Mouse (Mus musculus) liver, embryonic 14 days (tissue): ENCODE data around the gene Slx4ip. TPM values are rescaled to one million over a fixed set of nuclear protein-coding genes. Genes with fewer than 3 reads are reported as not detected.

ENCODE experiments used
- polyA plus RNA-seq: library from polyadenylated mRNA; depleted of rRNA; stranded (reverse); fragments of >200 nt; gene quantifications from 2 replicates; pipeline ENCODE4 v1.2.3, GENCODE M21; 2012; rRNA removed

The Slx4ip gene
- polyA plus RNA-seq = 1.3 TPM in 2 replicates

DNA sequence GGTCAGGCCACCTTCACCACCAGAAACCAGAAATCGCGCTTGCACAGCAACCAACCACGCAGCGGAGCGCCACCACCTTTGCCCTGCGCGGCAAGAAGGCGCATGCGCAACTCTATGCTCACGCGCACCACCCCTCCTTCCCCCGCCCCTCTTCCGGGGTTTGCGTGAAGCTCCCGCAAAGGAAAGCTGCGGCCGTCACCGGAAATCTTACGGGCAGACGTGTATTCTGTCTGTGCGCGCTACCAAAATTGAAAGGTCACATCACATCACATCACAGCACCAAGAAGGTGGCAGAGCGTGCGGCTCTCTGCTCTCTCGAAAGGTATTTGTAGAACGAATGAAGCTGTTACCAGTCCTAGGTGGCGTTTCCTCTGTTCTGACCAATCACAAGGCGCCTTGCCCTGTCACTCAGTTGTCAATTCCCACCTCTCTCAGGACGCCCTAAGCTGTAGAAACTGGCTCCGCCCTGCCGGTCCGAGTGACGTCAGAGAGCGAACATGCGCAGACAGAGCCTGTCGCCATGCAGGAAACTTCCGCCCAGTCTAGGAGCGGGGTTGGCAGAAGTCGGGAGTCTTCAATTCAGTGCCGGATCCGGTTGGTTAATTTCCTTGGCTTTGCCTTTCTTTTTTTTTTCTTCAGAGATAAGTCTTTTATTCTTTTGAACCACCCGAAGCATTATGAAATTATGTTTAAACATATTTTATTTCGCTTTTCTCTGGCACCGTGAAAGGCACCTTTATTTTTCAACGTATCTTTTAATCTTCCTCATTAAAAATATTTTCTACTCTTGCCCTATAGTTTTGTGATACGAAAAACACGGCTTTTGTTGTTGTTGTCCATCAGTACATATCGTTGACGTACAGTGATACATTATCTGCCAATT is at the start of gene Slx4ip, which contains the start of the genes AL731706.1 and Mkks:
Gene Slx4ip, plus strand, starts transcription at position 151 of the 883 bp plus-strand sequence.
Gene AL731706.1, minus strand, starts transcription at position 322 of the 883 bp plus-strand sequence.
Gene Mkks, minus strand, starts transcription at position 322 of the 883 bp plus-strand sequence.

DNA sequence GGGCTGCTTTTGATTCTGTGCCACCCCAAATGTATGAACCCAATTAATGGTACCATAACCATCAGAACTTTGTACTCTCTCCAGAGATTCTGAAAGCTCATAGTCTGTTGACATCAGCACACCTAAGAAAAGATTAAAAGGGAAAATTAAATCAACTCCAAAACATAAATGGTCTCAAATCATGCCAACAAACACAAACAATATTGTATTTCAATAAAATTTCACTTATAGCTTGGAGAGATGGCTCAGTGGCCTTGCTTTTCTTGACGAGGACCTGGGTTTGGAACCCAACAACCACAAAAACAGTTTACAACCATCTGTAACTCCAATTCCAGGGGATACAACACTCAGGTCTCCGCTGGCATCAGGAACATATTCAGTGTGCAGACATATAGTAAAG is 5.4 kb upstream of the Slx4ip start, which contains the start of gene AL731706.2:
Gene AL731706.2, minus strand, starts transcription at position 101 of the 400 bp plus-strand sequence.

GRCm38 (mm10) chr2:137116025-137116674 is 225.1 kb downstream of the Slx4ip start, which contains the start of gene Jag1:
Gene Jag1 (minus strand): TSS chr2:137116644.

Other genes with a start within 250 kb of the Slx4ip start
- 0.03 and 0.11 TPM in 2 replicates for gene Snap25, start 177.8 kb upstream of the Slx4ip start, polyA plus RNA-seq
- gene AL731706.2, start 5.5 kb upstream of the Slx4ip start, polyA plus RNA-seq = not detected in 2 replicates
- 10.4 and 12.0 TPM in 2 replicates for gene AL731706.1, start 171 bp downstream of the Slx4ip start, polyA plus RNA-seq
- gene Mkks, start 171 bp downstream of the Slx4ip start, polyA plus RNA-seq = 2.7 and 3.4 TPM in 2 replicates
- 0.50 and 0.54 TPM in 2 replicates for gene Jag1, start 225.4 kb downstream of the Slx4ip start, polyA plus RNA-seq